Mouse (Mus musculus) T-cell, adult 2 months (primary cell): ENCODE measurements around the gene Lrriq1.

Source experiments
- DNase-seq: peaks from one replicate; pipeline ENCODE4 v3.0.0; 2022; ENCODE audit warnings: low spot score

The Lrriq1 gene

GRCm38 (mm10) chr10:103235707-103236459, at the start of gene Lrriq1:
Gene Lrriq1 (minus strand): TSS chr10:103236322.
- DNase-seq = no peak

GRCm38 (mm10) chr10:103253842-103254803, 18.0 kb upstream of the Lrriq1 start:
- no peak for DNase-seq

GRCm38 (mm10) chr10:103236460-103236772, 294 bp upstream of the Lrriq1 start:
- no peak for DNase-seq

- no peak for DNase-seq
Measured at GRCm38 (mm10) chr10:103226646-103227045, 9.5 kb downstream of the Lrriq1 start.

- no peak for DNase-seq
Measured at GRCm38 (mm10) chr10:103194655-103195328, 41.3 kb downstream of the Lrriq1 start.

- no peak for DNase-seq
Measured at GRCm38 (mm10) chr10:103145769-103146379, 90.2 kb downstream of the Lrriq1 start.

- no peak for DNase-seq
Measured at GRCm38 (mm10) chr10:103144927-103145768, 91.0 kb downstream of the Lrriq1 start.

GRCm38 (mm10) chr10:103142526-103142925, 93.6 kb downstream of the Lrriq1 start:
- DNase-seq = no peak

- DNase-seq = no peak
Measured at GRCm38 (mm10) chr10:103141532-103141931, 94.6 kb downstream of the Lrriq1 start.

GRCm38 (mm10) chr10:103140609-103141008, 95.5 kb downstream of the Lrriq1 start:
- no peak for DNase-seq

- DNase-seq = no peak
Measured at GRCm38 (mm10) chr10:103114629-103115028, 121.5 kb downstream of the Lrriq1 start.

GRCm38 (mm10) chr10:103108090-103108489, 128.0 kb downstream of the Lrriq1 start:
- no peak for DNase-seq

- no peak for DNase-seq
Measured at GRCm38 (mm10) chr10:103086101-103086500, 150.0 kb downstream of the Lrriq1 start.

GRCm38 (mm10) chr10:103049593-103049992, 186.5 kb downstream of the Lrriq1 start:
- no peak for DNase-seq

- no peak for DNase-seq
Measured at GRCm38 (mm10) chr10:103046623-103047022, 189.5 kb downstream of the Lrriq1 start.

GRCm38 (mm10) chr10:103045019-103045418, 191.1 kb downstream of the Lrriq1 start:
- DNase-seq = no peak

GRCm38 (mm10) chr10:103035002-103035640, 201.0 kb downstream of the Lrriq1 start:
- DNase-seq = no peak

- no peak for DNase-seq
Measured at GRCm38 (mm10) chr10:103030931-103031330, 205.2 kb downstream of the Lrriq1 start.

- DNase-seq = no peak
Measured at GRCm38 (mm10) chr10:103029730-103030490, 206.2 kb downstream of the Lrriq1 start, which contains the start of gene Alx1. Gene Alx1 (minus strand): TSS chr10:103030215.
